Mouse (Mus musculus) thymus, adult 2 months (tissue): ENCODE results near the gene Rprd1b.

Experiments
- CTCF ChIP-seq: fragments of 200-500 bp; IDR thresholded peaks from 2 replicates; pipeline ENCODE4 v1.5.1; 2012; ENCODE audit warnings: mild to moderate bottlenecking, control low read depth, low read length, moderate library complexity, borderline replicate concordance; ENCODE audit not compliant: control insufficient read depth, poor library complexity, insufficient read depth; ENCODE audit errors: extremely low read depth
- POLR2A ChIP-seq: fragments of 200-500 bp; IDR thresholded peaks from 2 replicates; pipeline ENCODE4 v1.6.1; 2012; ENCODE audit warnings: mild to moderate bottlenecking, low read length, control low read depth, moderate library complexity; ENCODE audit not compliant: control insufficient read depth, poor library complexity, insufficient read depth; ENCODE audit errors: extremely low read depth

DNA sequence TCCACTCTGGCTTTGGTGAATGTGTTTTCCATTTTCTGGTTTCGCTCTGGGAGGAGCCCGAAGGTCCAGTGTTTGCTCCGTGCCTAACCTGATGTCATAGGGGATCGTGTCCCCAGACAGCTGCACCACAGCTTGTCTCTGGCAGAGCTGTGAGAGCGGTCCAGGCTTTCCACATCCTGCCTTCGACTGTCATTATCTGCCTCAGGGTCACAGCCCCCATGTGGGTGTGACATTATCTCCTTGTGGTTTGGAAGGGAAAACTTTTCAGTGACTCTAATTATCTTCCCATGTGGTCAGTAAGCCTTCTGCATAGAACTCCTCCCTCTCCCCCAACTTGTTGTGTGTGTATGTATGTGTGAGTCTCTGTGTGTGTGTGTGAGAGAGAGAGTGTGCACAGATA is 77.3 kb downstream of the Rprd1b start:
- TF ChIP-seq CTCF, result no peak
- no peak for TF ChIP-seq POLR2A
